Mouse (Mus musculus): ENCODE data around the gene Itprid2. TPM values are rescaled to one million over a fixed set of nuclear protein-coding genes. Genes with fewer than 3 reads are reported as not detected.

Gene Itprid2
- polyA plus RNA-seq, 1 experiment from 2014 or later: 4.7 TPM

- no peak for DNase-seq (ENCODE audit: low spot score)
These were observed 69.6 kb downstream of the Itprid2 start for GRCm38 (mm10) chr2:79704773-79705172.

DNA sequence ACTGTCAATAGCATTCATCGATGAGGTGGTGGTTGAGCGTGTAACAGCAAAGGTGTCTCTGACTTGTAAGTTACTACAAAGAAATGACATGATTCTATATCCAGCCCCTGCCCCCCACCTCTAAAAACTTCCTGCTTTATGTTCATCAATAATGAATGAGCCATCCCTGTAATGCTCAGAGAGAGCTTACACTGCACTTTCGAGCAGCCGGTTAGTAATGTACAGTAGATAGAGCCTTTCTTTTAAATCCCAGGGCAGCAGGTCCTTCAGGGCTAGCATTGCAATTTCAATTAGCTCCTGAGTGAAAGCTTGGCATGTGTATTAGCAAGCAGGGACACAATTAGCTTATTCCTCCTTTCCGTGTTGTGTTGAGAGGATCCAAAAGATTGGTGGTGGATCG lies 72.4 kb downstream of the Itprid2 start, which contains the start of gene Ppp1r1c:
Gene Ppp1r1c, plus strand, starts transcription at position 206 of the 400 bp plus-strand sequence.
- no peak for DNase-seq (ENCODE audit: low spot score)

DNA sequence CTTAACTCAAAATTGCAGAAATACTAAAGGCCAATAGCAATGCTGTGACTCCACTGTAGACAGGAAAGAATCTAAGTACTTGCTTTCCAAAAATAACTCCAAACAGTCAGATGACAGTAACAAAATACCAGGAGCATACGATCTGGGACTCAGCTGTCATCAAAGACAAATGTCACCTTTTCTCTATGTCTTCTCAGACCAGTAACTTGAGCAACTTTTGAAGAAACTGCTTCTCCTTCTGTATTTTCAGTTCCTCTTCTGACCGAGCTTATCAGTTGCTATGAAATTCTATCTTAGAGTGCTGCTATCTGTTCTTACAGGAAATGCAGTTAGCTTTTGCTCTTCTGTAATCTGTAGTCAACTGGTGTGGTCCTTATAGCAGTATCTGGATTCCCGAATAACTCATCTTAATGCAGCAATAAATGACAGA lies 78.5 kb downstream of the Itprid2 start:
- no peak for DNase-seq (ENCODE audit: low spot score)

- DNase-seq (ENCODE audit: low spot score): no peak
These were observed 79.6 kb downstream of the Itprid2 start for GRCm38 (mm10) chr2:79714745-79715144.

GRCm38 (mm10) chr2:79715925-79716324 lies 80.8 kb downstream of the Itprid2 start:
- no peak for DNase-seq (ENCODE audit: low spot score)

- no peak for DNase-seq (ENCODE audit: low spot score)
These were observed 82.7 kb downstream of the Itprid2 start for GRCm38 (mm10) chr2:79717846-79718245.

GRCm38 (mm10) chr2:79722415-79722814 lies 87.3 kb downstream of the Itprid2 start:
- DNase-seq (ENCODE audit: low spot score): no peak

Other genes with a start within 250 kb of the Itprid2 start
- not detected in 2 replicates for gene Neurod1, start 178.6 kb upstream of the Itprid2 start, polyA plus RNA-seq (2015; fragmentation: Nextera tagmentation; extraction: Ambion mirVana)
- gene Cerkl, start 178.6 kb upstream of the Itprid2 start, polyA plus RNA-seq (2015; fragmentation: Nextera tagmentation; extraction: Ambion mirVana): 3.8 and 4.3 TPM in 2 replicates
- gene Ppp1r1c, start 72.4 kb downstream of the Itprid2 start, polyA plus RNA-seq (2015; fragmentation: Nextera tagmentation; extraction: Ambion mirVana): 0.22 TPM in 1 of 2 replicates, not detected in the other